Mouse (Mus musculus): ENCODE results near the gene Ing5.

DNA sequence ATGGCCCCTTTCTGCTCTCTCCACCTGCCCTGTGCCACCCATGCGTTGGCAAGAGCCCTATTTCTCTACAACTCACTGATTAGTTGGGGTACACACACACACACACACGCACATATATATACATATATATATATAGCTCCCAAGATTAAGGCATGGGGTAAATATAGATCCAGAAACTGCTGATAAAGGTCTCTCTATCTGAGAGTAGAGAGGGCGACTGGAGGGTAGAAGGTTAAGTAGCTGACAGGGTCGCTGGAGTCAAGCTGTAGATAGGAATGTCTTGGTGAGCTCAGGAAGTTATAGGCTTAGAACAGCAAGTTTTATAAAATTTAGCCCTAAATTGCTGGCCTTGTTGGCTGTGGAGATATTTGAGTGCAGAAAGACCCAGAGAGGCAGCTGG, 1.1 kb downstream of the Ing5 start:
- no peak for TF ChIP-seq CHD2 (IDR thresholded peaks at IDR 0.05; ENCODE audit: low read depth, low read length)
- no peak for TF ChIP-seq ZC3H11A (IDR thresholded peaks at IDR 0.05; ENCODE audit: borderline replicate concordance, low read depth, low read length)
- no peak for TF ChIP-seq HCFC1 (IDR thresholded peaks at IDR 0.05; ENCODE audit: borderline replicate concordance, insufficient read depth, low read length)
- no peak for TF ChIP-seq MAFK (IDR thresholded peaks at IDR 0.05; ENCODE audit: insufficient read depth, low read depth, low read length)
- no peak for TF ChIP-seq ZNF384 (IDR thresholded peaks at IDR 0.05; ENCODE audit: low read depth, low read length)

All from ES-E14 (cell line).